Mouse (Mus musculus) adrenal gland, adult 8-10 months (tissue): ENCODE measurements at regions not wholly inside any gene's neighbourhood (a gene's known extent, or its start where the extent isn't known, plus 50 kb on each side); places are given as distances from the start of the nearest gene placed in this dataset.

ENCODE experiments used
- DNase-seq: peaks from one replicate; pipeline ENCODE4 v3.0.0; 2022

GRCm38 (mm10) chr10:24519795-24520512 is 75.3 kb upstream of the Ccn2 start:
- no peak for DNase-seq

- DNase-seq: no peak
These were observed 74.7 kb upstream of the Ccn2 start for GRCm38 (mm10) chr10:24520515-24520914.

GRCm38 (mm10) chr10:24532776-24533175 is 62.5 kb upstream of the Ccn2 start:
- DNase-seq: no peak

- DNase-seq: no peak
These were observed 60.3 kb upstream of the Ccn2 start for GRCm38 (mm10) chr10:24534901-24535300.

- DNase-seq: no peak
These were observed 59.8 kb upstream of the Ccn2 start for GRCm38 (mm10) chr10:24535461-24535860.

GRCm38 (mm10) chr10:24541990-24542389 is 53.3 kb upstream of the Ccn2 start:
- no peak for DNase-seq
